Mouse (Mus musculus) gonadal fat pad, adult 2 months (tissue): Measurements from ENCODE around the gene Tmem135. TPM values are rescaled to one million over a fixed set of nuclear protein-coding genes. Genes with fewer than 3 reads are reported as not detected.

Experiments used
- DNase-seq: peaks from one replicate; pipeline ENCODE4 v3.0.0-alpha.2; 2012; ENCODE audit warnings: low read depth
- polyA plus RNA-seq: library from polyadenylated mRNA; depleted of rRNA; stranded (reverse); fragments of >200 nt; gene quantifications from 2 replicates; pipeline ENCODE4 v1.2.3, GENCODE M21; 2012

Tmem135 gene
- polyA plus RNA-seq, 1 experiment: 108 TPM

DNA sequence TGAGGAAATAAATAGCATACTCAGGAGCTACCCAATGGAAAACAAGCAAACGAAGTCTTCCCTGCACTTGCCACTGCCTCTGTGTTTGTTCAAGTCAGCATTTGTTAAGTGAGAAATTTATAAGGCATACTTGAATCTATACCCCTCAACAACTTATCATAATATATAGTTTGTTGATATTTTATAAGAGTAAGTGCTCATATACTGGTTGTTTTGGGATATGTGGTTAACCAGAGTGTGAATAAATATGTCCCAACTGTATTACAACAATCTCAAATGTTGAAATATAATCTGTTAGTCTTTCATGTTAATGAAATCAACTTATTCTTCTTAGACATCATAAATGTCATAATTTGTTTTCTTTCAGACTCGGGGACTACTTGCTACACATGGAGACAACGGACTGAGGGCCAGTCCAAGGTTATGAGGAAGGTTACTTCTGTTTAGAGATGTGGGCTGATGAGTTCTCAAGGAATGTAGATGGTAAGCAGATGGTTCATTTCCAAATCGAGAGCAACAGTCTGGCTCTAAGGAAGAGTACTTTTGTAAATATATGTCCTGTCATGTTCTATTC, 152.1 kb downstream of the Tmem135 start:
- no peak for DNase-seq

GRCm38 (mm10) chr7:89248135-89248850, 155.7 kb downstream of the Tmem135 start:
- peak; percentile 87 for DNase-seq

GRCm38 (mm10) chr7:89247012-89247710, 156.9 kb downstream of the Tmem135 start:
- peak; percentile 72 for DNase-seq

GRCm38 (mm10) chr7:89242565-89242964, 161.5 kb downstream of the Tmem135 start:
- no peak for DNase-seq

GRCm38 (mm10) chr7:89242143-89242542, 161.9 kb downstream of the Tmem135 start:
- DNase-seq: no peak

DNA sequence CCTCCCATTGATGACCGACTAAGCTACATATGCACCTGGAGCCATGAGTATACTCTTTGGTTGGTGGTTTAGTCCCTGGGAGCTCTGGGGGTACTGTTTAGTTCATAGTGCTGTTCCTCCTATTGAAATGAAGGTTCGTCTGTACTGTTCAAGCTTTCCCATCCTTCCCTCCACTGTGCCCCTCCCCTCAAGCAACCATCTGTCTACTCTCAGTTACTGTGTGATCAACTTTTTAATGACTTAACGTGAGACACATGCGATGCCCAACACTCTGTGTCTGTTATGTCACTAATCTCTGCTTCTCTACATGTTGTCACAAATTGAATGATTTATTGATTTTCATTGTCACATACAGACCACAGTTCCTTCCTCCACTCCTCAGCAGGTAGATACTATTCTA, 164.4 kb downstream of the Tmem135 start:
- DNase-seq: no peak

GRCm38 (mm10) chr7:89236592-89236991, 167.4 kb downstream of the Tmem135 start:
- DNase-seq: no peak

- DNase-seq: no peak
These were observed 168.0 kb downstream of the Tmem135 start for GRCm38 (mm10) chr7:89235974-89236507.

GRCm38 (mm10) chr7:89232499-89233145, 171.4 kb downstream of the Tmem135 start:
- DNase-seq: no peak

GRCm38 (mm10) chr7:89231200-89231790, 172.7 kb downstream of the Tmem135 start:
- DNase-seq: no peak

DNA sequence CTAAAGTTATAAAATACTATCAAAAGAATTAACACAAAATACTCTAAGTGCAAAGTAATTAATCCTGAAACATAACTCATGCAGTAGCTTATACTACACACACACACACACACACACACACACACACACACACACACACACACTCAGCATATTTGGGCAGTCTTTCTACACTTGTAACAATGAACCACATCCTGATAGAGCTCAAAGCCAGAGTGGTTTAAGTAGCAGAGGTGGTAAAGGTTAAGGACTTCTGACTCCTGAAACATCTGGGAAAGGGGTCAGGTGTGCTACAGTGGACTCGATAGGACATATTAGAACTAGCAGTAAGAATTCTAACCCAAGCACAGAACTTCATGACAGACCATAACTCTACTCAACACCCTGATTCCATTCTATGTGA, 181.4 kb downstream of the Tmem135 start:
- no peak for DNase-seq

DNA sequence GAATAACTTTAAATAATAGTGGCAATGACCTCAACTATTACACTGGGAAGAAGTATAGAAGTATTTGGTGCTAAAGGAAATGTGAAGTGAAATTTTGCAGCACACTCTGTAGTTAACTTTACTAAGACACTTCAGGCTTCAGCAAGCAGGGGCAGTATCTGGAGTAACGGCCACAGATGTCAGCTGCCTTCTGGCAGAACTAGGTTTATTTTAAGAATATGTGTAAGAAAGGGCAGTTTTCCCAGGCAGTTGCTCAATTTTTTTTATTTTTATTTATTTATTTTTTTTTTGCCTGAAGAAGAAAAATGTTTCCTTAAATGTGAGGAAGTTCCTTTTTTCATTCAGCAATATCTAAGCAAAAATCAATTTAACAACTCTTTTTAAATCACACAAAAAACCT, 187.4 kb downstream of the Tmem135 start:
- DNase-seq: no peak

DNA sequence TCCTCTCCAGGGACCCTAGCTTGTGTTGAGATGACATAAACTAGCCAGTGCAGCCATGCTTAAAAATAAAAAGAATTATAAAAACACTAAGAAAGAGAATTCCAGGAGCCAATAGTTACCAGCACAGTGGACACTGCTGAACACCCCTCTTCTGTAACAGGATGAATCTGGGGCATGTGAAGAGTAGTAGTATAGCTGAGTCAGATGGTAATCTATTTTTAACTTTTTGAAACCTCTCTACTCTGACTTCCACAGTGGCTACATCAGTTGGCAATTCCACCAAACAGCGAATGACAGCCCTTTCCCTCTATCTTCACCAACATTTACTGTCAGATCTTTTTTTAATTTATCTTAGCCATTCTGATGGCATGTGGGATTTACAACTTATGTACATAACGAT, 187.9 kb downstream of the Tmem135 start:
- no peak for DNase-seq

DNA sequence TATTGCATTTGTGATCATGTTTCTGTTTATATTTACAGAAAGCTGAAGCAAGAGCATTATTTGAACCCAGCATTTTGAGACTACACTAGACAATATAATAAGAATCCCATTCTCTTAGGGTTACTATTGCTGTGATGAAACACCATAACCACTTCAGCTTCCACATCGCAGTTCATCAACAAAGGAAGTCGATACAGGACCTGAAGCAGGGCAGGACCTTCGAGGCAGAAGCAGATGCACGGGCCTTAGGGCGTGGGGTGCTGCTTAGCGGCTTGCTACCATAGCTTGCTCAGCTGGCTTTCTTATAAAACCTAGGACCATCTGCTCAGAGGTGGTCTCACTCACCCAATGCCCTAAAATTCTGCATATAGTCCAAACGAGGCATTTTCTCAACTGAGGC, 188.3 kb downstream of the Tmem135 start:
- DNase-seq: no peak

- DNase-seq: no peak
These were observed 193.5 kb downstream of the Tmem135 start for GRCm38 (mm10) chr7:89210506-89210905.

- no peak for DNase-seq
These were observed 197.9 kb downstream of the Tmem135 start for GRCm38 (mm10) chr7:89206165-89206564.

DNA sequence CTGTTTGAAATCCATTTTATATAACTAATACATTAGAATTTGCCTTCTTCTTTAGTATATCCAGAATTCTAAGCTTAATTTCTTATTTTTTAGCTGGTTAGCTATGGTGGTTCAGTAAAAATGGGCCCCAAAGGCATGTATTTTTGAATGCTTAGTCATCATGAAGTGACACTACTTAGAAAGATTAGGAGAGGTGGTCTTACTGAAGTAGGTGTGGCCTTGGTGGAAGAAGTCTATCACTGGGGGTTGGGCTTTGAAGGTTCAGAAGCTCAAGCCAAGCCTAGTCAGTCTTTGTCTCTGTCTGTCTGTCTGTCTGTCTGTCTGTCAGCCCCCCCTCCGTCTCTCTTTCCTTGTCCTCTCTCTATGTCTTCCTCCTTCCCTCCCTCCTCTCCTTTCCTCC, 198.6 kb downstream of the Tmem135 start:
- no peak for DNase-seq

DNA sequence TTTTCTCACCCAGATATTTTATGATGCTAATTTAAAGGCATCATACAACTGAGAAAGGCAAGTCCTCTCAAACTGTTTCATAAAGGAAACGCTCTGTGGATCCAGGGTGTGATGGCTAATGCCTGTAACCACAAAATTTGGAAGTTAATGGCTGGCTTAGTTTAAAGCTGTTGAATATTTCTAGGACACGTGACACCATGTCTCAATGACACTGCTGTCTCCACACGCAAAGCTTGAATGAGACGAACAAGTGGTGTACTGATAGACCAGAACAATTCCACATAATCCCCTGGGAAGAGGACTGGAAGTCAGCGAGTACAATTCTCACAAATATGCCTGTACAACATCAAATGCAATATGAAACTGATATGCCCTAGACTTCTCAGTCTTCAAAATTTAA, 200.9 kb downstream of the Tmem135 start:
- DNase-seq: no peak

GRCm38 (mm10) chr7:89201954-89202353, 202.1 kb downstream of the Tmem135 start:
- no peak for DNase-seq

DNA sequence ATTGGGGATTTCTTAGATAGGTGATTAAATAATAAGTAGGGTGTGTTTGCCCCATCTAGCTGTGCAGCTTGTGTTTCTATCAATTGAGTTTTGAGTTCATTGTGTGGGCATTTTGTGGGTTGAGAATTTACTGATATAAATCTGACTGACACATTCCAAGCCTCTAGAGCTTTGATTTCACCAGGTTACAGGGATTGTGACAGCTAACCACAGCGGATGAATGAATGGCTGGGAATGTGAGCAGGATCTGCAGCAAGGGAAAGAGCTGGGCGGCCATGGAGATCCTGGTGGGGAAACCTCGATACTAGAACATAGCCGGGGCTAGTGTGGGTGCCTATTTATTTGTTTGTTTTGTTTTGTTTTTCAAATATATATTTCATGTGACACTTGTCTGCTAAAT, 205.5 kb downstream of the Tmem135 start:
- no peak for DNase-seq

DNA sequence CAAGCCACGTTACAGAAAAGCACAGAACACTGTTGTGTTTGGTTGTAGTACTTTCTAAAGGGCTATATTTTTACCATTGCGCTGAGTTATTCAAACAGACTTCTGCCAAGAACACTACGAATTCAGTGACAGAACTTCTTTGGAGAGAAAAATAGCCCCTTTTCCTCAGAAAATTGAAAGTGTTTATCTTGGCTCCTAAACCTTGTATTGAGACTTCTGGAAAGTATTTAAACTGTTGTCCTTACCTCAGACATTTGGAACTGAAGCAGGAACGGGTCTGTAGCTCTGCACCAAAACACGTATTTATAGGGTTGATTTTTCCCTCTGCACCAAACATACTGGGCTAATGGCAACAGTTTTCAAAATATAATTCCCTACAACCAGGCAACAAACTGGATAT, 210.6 kb downstream of the Tmem135 start:
- DNase-seq: no peak

DNA sequence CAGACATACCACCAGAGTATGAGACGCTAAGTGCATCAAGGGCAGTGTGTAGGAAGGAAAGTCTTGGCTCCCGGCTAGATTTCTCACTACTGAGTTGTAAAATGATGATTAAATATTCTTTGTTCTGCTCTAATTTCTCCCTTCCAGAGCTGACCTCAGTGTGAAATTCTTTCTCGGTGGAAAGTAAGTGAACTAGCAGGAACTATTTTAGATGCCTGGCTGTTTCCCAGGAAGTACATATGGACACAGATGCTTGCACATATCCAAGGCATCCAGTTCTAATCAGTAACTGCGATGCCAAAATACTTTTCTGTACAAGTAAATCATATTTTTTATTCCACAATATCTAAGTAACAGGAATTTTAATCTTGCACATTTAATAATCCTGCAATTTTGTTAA, 220.1 kb downstream of the Tmem135 start:
- no peak for DNase-seq
